Mouse (Mus musculus) kidney, adult 2 months (tissue): ENCODE measurements around the gene Pde6b. TPM values are rescaled to one million over a fixed set of nuclear protein-coding genes. Genes with fewer than 3 reads are reported as not detected.
A peak's percentile ranks its signal among the peaks of the same experiment; 100 is the strongest.

Source experiments
- DNase-seq: peaks from one replicate; pipeline ENCODE4 v3.0.0; 2021
- H3K27ac ChIP-seq: fragments of 200-500 bp; 2 replicates; pipeline ENCODE4 v1.5.1; 2012; ENCODE audit warnings: low read depth, low read length, control low read depth, inconsistent platforms; ENCODE audit not compliant: insufficient read depth
- H3K27me3 ChIP-seq: fragments of 200-500 bp; replicated peaks from 2 replicates; pipeline ENCODE4 v1.6.1; 2012; ENCODE audit warnings: mild to moderate bottlenecking, moderate library complexity, low read length, inconsistent platforms; ENCODE audit not compliant: control insufficient read depth, insufficient read depth
- H3K36me3 ChIP-seq: fragments of 200-500 bp; 2 replicates; pipeline ENCODE4 v1.6.1; 2012; ENCODE audit warnings: mild to moderate bottlenecking, moderate library complexity, low read length, inconsistent platforms; ENCODE audit not compliant: control insufficient read depth, insufficient read depth
- H3K4me1 ChIP-seq: fragments of 200-500 bp; 2 replicates; pipeline ENCODE4 v1.6.1; 2011; ENCODE audit warnings: low read length; ENCODE audit not compliant: control insufficient read depth, insufficient read depth
- H3K4me3 ChIP-seq: fragments of 200-500 bp; 2 replicates; pipeline ENCODE4 v1.5.1; 2011; ENCODE audit warnings: mild to moderate bottlenecking, low read depth, low read length, control low read depth; ENCODE audit not compliant: insufficient read depth
- CTCF ChIP-seq: fragments of 200-500 bp; conservative IDR thresholded peaks from 2 replicates; pipeline ENCODE4 v1.5.1; 2011; ENCODE audit warnings: low read depth, mild to moderate bottlenecking, control low read depth, low read length, moderate library complexity, mixed read lengths; ENCODE audit not compliant: insufficient read depth, insufficient read length
- POLR2A ChIP-seq: fragments of 200-500 bp; IDR thresholded peaks from one replicate; pipeline ENCODE4 v1.6.1; 2011; ENCODE audit warnings: low read depth, low read length, control low read depth
- WGBS: fragments of 180-500 bp; shearing (Covaris S2); methylation state at CpG from one replicate; pipeline ENCODE4 v1.1.7; 2018; 5-methylcytosine and 5-hydroxymethylcytosine counted together
- polyA plus RNA-seq: library from polyadenylated mRNA; depleted of rRNA; stranded (reverse); fragments of >200 nt; gene quantifications from 2 replicates; pipeline ENCODE4 v1.2.3, GENCODE M21; 2012

Gene Pde6b
- polyA plus RNA-seq, 1 experiment = not detected

- WGBS = 38% methylated on average over 1 of the region's 1 CpGs
- H3K4me3 ChIP-seq = no peak overlapping the region
- no peaks in the 10 kb centered on the region for H3K4me1 ChIP-seq
- H3K36me3 ChIP-seq = no peaks in the 10 kb centered on the region
- TF ChIP-seq CTCF = peak; percentile 98; the same call in 1 of the 2 replicates
- TF ChIP-seq POLR2A = no peak
- H3K27ac ChIP-seq = no peak overlapping the region
- DNase-seq = peak; percentile 67
- no peaks in the 10 kb centered on the region for H3K27me3 ChIP-seq
Measured at GRCm38 (mm10) chr5:108427186-108427585, 39.0 kb downstream of the Pde6b start.

GRCm38 (mm10) chr5:108431196-108431595 lies 43.0 kb downstream of the Pde6b start:
- no peak for DNase-seq

DNA sequence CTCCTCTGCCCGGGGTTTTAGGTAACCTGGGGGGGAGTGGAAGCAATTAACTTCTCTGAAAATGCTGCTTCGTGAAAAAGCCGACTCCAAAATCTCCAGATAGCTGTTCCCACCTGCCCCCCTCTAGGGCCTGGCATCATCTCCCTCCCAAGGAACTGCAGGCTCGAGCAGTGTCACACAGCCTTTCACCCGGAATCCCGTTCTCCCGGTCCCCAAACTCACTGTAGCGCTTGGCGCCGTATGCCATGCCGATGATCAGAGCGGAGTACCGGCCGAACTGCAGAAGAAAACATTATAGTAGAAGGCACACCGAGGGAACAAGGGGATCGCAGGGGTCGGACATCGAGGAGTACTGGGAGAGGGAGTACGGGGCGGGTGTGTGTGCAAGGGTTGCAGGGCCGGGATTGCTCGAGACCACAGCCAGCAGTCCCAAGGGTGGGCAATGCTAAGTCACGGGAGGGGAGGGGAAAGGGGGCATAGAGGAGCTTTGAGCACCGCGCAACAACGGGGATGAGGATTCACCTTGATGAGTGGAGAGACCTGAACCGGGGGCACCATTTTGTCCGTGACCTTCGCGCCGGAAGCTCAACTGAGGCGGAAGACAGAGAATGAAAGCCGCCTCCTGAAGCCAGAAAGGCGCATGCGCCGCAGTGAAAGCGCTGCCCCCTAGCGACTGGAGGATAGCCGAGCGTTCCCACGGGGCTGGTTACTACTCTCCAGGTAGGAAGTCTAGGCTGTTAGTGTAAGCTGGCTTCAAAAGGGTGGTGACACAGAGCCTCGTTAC lies 45.8 kb downstream of the Pde6b start, which contains the start of gene Atp5k:
Atp5k (minus strand) TSS at position 645 of the 784 bp plus-strand sequence.
- Histone ChIP-seq H3K27me3 (no peaks in the 10 kb centered on the region), H3K4me3 (peak within 1 kb of the TSS; percentile 84), H3K27ac (peak within 1 kb of the TSS; percentile 66), H3K36me3 (no peaks in the 10 kb centered on the region), H3K4me1 (peaks cover 11% of the 10 kb centered on the region; the same call in 1 of the 2 replicates)
- under 1% methylated on average over 42 of the region's 42 CpGs for WGBS
- TF ChIP-seq POLR2A (peak; percentile 69), CTCF (peak; percentile 87)
- peak; percentile 97 for DNase-seq

More at GRCm38 (mm10) chr5:108431196-108431595, 43.0 kb downstream of the Pde6b start:
- TF ChIP-seq POLR2A = no peak
- TF ChIP-seq CTCF = no peak
- 84% methylated on average over 6 of the region's 6 CpGs for WGBS
- Histone ChIP-seq H3K36me3 (no peaks in the 10 kb centered on the region), H3K27me3 (no peaks in the 10 kb centered on the region), H3K4me3 (no peak overlapping the region), H3K27ac (no peak overlapping the region), H3K4me1 (peaks cover 11% of the 10 kb centered on the region; the same call in 1 of the 2 replicates)

DNA sequence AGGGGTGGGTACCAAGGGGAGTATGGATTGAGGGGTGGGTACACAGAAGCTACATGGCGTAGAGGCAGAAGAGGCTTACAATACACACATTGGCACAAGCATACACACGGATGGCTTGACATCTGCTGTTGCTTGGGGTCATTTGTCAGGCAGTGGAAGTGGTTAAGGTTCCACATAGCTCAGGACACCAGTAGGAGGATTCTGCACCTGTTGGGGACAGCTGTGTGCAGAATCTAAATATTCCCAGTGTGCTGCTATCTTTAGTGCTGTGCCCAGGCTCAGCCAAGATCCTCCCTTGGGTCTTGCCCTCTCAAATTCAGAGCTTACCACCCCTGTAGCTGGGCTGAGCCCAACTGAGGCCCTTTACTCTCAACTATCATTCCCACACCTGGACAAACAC lies 47.9 kb downstream of the Pde6b start:
- Histone ChIP-seq H3K36me3 (no peaks in the 10 kb centered on the region), H3K4me3 (no peak overlapping the region), H3K27me3 (no peaks in the 10 kb centered on the region), H3K4me1 (peaks cover 11% of the 10 kb centered on the region; the same call in 1 of the 2 replicates), H3K27ac (no peak overlapping the region)
- DNase-seq = no peak
- TF ChIP-seq CTCF = no peak
- TF ChIP-seq POLR2A = no peak
- 75% methylated on average over 2 of the region's 2 CpGs for WGBS

- Histone ChIP-seq H3K27me3 (no peaks in the 10 kb centered on the region), H3K27ac (no peak overlapping the region), H3K4me1 (peaks cover 9% of the 10 kb centered on the region; the same call in 1 of the 2 replicates), H3K36me3 (no peaks in the 10 kb centered on the region), H3K4me3 (no peak overlapping the region)
- DNase-seq = no peak
- TF ChIP-seq CTCF (no peak), POLR2A (no peak)
- WGBS = 84% methylated on average over 3 of the region's 3 CpGs
Measured at GRCm38 (mm10) chr5:108446973-108447372, 58.8 kb downstream of the Pde6b start.

DNA sequence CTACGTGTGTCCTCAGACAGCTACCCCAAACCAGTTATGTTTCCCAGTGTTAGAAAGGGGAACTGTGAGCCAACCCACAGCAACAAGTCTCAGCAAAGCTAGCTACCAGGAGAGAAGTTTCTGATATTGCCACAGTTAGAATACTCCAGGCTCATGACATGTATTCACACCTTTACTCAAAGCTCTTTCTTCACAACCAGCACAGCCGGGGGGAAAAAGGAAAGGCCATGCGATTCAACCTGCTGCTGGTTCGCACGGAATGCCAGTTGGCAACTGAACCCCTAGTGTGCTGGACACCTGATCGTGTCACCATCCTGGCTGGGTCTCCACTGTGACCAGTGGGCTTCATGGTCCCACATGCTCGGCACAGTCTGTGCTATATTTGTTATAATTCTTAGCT lies 59.7 kb downstream of the Pde6b start:
- no peak for DNase-seq
- WGBS = 89% methylated on average over 7 of the region's 7 CpGs

More for the DNA sequence above, 59.7 kb downstream of the Pde6b start:
- Histone ChIP-seq H3K27me3 (no peaks in the 10 kb centered on the region), H3K4me3 (no peak overlapping the region), H3K4me1 (peaks cover 9% of the 10 kb centered on the region; the same call in 1 of the 2 replicates), H3K27ac (no peak overlapping the region), H3K36me3 (no peaks in the 10 kb centered on the region)
- TF ChIP-seq CTCF = no peak
- no peak for TF ChIP-seq POLR2A
